Mouse (Mus musculus) fat pad, adult 2 months (tissue): ENCODE results near the gene Btbd35f21.
"Not testable (repeated sequence)": the region's sequence is repeated elsewhere in the genome, so short reads cannot be mapped to it uniquely, and the experiment has no call there.

Source experiments
- DNase-seq: peaks from one replicate; pipeline ENCODE4 v3.0.0-alpha.2; 2011; ENCODE audit warnings: low read depth, low spot score; ENCODE audit errors: extremely low read depth

The Btbd35f21 gene

GRCm38 (mm10) chrX:32725809-32726208, at the start of gene Btbd35f21:
Gene Btbd35f21, plus strand, starts transcription at chrX:32726109.
- not testable (repeated sequence) for DNase-seq
